Comparison of ENCODE assay signal across 8 mouse cellular contexts in the genomic region with DNA sequence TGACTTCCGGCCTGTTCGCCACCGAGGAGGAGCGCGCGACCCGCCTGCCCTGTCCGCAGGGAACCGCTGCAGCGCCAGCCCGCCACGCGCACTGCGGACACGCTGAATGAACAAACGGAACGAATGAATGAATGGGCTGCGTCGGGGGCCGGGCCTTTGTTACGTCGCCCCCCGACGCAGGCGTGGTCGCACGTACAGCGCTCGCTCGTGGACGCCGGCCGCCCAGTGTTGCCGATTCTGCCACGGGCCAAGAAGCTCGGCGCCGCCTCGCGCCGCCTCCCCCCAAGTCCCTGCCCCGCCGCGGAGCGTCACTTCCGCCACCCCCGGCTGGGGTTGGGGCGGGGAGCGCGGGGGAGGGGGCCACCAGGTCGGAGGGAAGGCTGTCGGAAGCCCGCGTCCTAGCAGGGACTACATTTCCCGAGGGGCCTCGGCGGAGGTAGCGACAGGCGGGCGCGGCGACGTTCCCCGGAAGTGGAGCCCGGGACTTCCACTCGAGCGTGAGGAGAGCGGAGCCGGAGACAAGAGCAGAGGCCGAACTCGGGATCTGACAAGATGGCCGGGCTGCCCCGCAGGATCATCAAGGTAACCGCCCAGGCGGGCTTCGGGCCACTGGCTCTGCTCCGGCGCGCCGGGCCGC. TPM values are rescaled to one million over a fixed set of nuclear protein-coding genes. Genes with fewer than 3 reads are reported as not detected.
DNase-seq lines count a peak whose midpoint lies in the region; ATAC-seq and TF ChIP-seq lines count a peak whose summit lies in the region.

Gene Ube2n (plus strand): TSS at position 490 of the 637 bp plus-strand sequence.

- 0 out of 2 replicates have a peak, but pooled peaks have one; percentile 2 for TF ChIP-seq CTCF in lung, postnatal 0 days (IDR thresholded peaks at IDR 0.05)

- DNase-seq in MN1 (ENCODE audit: low spot score): peak; percentile 98
- peak; percentile 98 for DNase-seq in cerebellum, adult 9-10 months
- peak; percentile 99 for DNase-seq in hindbrain, embryonic 10.5 days (ENCODE audit: low spot score)
- peak; percentile 98 for DNase-seq in layer of hippocampus, adult 9-11 months
- DNase-seq in lung, postnatal 0 days (ENCODE audit: low spot score): peak; percentile 99
- peak; percentile 95 for DNase-seq in ovary, postnatal 14 days (ENCODE audit: low spot score)
- peak; percentile 98 for DNase-seq in thymus, postnatal 14 days

- H3K27me3 ChIP-seq in hindbrain, embryonic 10.5 days (ENCODE audit: insufficient read depth, poor library complexity, severe bottlenecking): no peaks in the 10 kb centered on the region
- no peaks in the 10 kb centered on the region for H3K27me3 ChIP-seq in lung, postnatal 0 days (replicated peaks; ENCODE audit: insufficient read depth, low read length)

- H3K9me3 ChIP-seq in hindbrain, embryonic 10.5 days: no peaks in the 10 kb centered on the region
- no peaks in the 10 kb centered on the region for H3K9me3 ChIP-seq in lung, postnatal 0 days (ENCODE audit: low read length)

- peak within 1 kb of the TSS; percentile 92 for H3K4me3 ChIP-seq in hindbrain, embryonic 10.5 days
- peak within 1 kb of the TSS; percentile 90 for H3K4me3 ChIP-seq in lung, postnatal 0 days (ENCODE audit: low read depth, low read length)

- peak; percentile 94 for ATAC-seq in frontal cortex, adult (ENCODE audit: low TSS enrichment)
- peak; percentile 97 for ATAC-seq in lung, postnatal 0 days

- H3K9ac ChIP-seq in lung, postnatal 0 days (replicated peaks; ENCODE audit: low read depth): peak within 1 kb of the TSS; percentile 93

- H3K36me3 ChIP-seq in hindbrain, embryonic 10.5 days: peaks cover 16% of the 10 kb centered on the region
- no peaks in the 10 kb centered on the region for H3K36me3 ChIP-seq in lung, postnatal 0 days (ENCODE audit: insufficient read depth, low read length)

- peaks cover 17% of the 10 kb centered on the region for H3K4me1 ChIP-seq in hindbrain, embryonic 10.5 days (replicated peaks)
- no peaks in the 10 kb centered on the region for H3K4me1 ChIP-seq in lung, postnatal 0 days (ENCODE audit: insufficient read depth, low read depth, low read length)

- peak within 1 kb of the TSS; percentile 99 for H3K27ac ChIP-seq in hindbrain, embryonic 10.5 days
- peak within 1 kb of the TSS; percentile 98 for H3K27ac ChIP-seq in lung, postnatal 0 days (ENCODE audit: low read length)

- TF ChIP-seq EP300 in lung, postnatal 0 days (IDR thresholded peaks at IDR 0.05): no peak

- under 1% methylated on average over 78 of the region's 81 CpGs for WGBS in hindbrain, embryonic 10.5 days
- WGBS in lung, postnatal 0 days: under 1% methylated on average over 63 of the region's 81 CpGs

- peak within 1 kb of the TSS; percentile 74 for H3K4me2 ChIP-seq in lung, postnatal 0 days (replicated peaks; ENCODE audit: low read depth, low read length)

RNA-seq across cellular contexts. Expression of gene Ube2n, which starts in this region (rescaled TPM):
- polyA plus RNA-seq in hindbrain, embryonic 10.5 days (2016; fragmentation: Nextera tagmentation; extraction: Ambion mirVana): 422 and 455 TPM in 2 replicates
- polyA plus RNA-seq in lung, postnatal 0 days (2015; fragmentation: Nextera tagmentation; extraction: Ambion mirVana): 179 and 189 TPM in 2 replicates

Comparison
In these comparisons a context has a peak if more than half of its experiments do, and no peak if none do; other contexts are left out.
1. Peak in every context shown above with its lines: DNase-seq, ATAC-seq, H3K4me3 ChIP-seq and H3K27ac ChIP-seq.